Mouse (Mus musculus) cerebellum, adult 2 months (tissue): Measurements from ENCODE around the gene Commd3. TPM values are rescaled to one million over a fixed set of nuclear protein-coding genes. Genes with fewer than 3 reads are reported as not detected.

Source experiments
- DNase-seq, 2 experiments: peaks; one replicate each; pipeline ENCODE4 v3.0.0; 2021
- H3K27ac ChIP-seq: fragments of 200-500 bp; 2 replicates; pipeline ENCODE4 v1.5.1; 2012; ENCODE audit warnings: low read length, control low read depth, inconsistent platforms; ENCODE audit not compliant: insufficient read depth
- H3K27me3 ChIP-seq: fragments of 200-500 bp; 2 replicates; pipeline ENCODE4 v1.6.1; 2012; ENCODE audit warnings: inconsistent platforms, mild to moderate bottlenecking, low read length, moderate library complexity; ENCODE audit not compliant: control insufficient read depth, insufficient read depth
- H3K4me1 ChIP-seq: fragments of 200-500 bp; 2 replicates; pipeline ENCODE4 v1.6.1; 2011; ENCODE audit warnings: low read length; ENCODE audit not compliant: control insufficient read depth, insufficient read depth
- H3K4me3 ChIP-seq: fragments of 200-500 bp; replicated peaks from 2 replicates; pipeline ENCODE3; 2011; ENCODE audit warnings: mild to moderate bottlenecking, low read depth, low read length, control low read depth; ENCODE audit not compliant: insufficient read depth
- CTCF ChIP-seq: fragments of 200-500 bp; IDR thresholded peaks from 2 replicates; pipeline ENCODE4 v1.5.1; 2011; ENCODE audit warnings: low read depth, mild to moderate bottlenecking, control low read depth, low read length, moderate library complexity, borderline replicate concordance; ENCODE audit not compliant: insufficient read depth
- POLR2A ChIP-seq: fragments of 200-500 bp; IDR thresholded peaks from 2 replicates; pipeline ENCODE4 v1.6.1; 2011; ENCODE audit warnings: low read length, control low read depth, borderline replicate concordance; ENCODE audit not compliant: insufficient read depth
- WGBS: fragments of 180-500 bp; shearing (Covaris S2); methylation state at CpG from one replicate; pipeline ENCODE4 v1.1.7; 2018; 5-methylcytosine and 5-hydroxymethylcytosine counted together
- polyA plus RNA-seq: library from polyadenylated mRNA; depleted of rRNA; stranded (reverse); fragments of >200 nt; gene quantifications from 2 replicates; pipeline ENCODE4 v1.2.3, GENCODE M21; 2012

The Commd3 gene
- polyA plus RNA-seq, 1 experiment: 124 TPM

DNA sequence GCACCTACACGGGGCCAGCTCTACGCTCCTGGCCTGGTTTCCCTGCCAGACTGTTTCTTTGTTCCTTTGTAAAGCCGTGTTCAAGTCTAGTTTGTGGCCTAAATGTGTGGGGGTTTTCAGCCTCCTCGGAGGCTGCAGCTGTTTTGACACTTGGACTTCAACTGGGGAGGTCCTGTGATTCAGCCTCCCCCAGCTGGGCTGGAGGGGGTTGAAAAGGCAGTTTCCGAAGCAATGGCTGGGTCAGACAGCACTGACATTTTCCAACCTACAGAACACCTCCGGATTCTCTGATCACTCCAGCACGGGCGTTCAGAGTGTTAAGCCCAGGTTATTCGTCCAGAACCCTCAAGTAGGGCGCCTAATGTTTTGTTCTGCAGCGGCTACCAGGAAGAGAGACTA lies 581 bp downstream of the Commd3 start:
- no peak for DNase-seq
- H3K4me3 ChIP-seq: peak overlapping the region; percentile 79
- no peak for TF ChIP-seq POLR2A
- TF ChIP-seq CTCF: no peak
- no peaks in the 10 kb centered on the region for H3K27me3 ChIP-seq
- WGBS: under 1% methylated on average over 11 of the region's 11 CpGs
- H3K4me1 ChIP-seq: no peaks in the 10 kb centered on the region; the same call in 1 of the 2 replicates
- peak overlapping the region; percentile 89 for H3K27ac ChIP-seq

DNA sequence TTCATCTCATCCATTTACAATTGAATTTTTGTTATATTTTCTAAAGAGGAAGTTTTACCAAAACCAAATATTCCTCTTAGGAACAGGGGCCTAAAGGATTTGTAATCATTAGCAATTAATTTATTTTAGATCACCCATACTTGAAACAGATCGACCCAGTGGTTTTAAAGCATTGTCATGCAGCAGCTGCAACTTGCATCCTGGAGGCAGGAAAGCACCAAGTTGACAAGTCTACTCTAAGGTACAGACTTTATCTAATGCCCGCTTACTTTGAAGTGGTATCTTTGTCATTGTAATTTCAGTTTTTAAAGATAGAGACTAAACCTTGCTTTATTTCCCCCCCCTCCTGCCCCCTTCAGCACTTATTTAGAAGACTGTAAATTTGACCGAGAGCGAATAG lies 1.6 kb downstream of the Commd3 start:
- WGBS: 86% methylated on average over 4 of the region's 4 CpGs
- H3K27me3 ChIP-seq: no peaks in the 10 kb centered on the region
- H3K4me1 ChIP-seq: no peaks in the 10 kb centered on the region; the same call in 1 of the 2 replicates
- H3K27ac ChIP-seq: no peak overlapping the region
- no peak for DNase-seq
- no peak overlapping the region for H3K4me3 ChIP-seq
- no peak for TF ChIP-seq CTCF

DNA sequence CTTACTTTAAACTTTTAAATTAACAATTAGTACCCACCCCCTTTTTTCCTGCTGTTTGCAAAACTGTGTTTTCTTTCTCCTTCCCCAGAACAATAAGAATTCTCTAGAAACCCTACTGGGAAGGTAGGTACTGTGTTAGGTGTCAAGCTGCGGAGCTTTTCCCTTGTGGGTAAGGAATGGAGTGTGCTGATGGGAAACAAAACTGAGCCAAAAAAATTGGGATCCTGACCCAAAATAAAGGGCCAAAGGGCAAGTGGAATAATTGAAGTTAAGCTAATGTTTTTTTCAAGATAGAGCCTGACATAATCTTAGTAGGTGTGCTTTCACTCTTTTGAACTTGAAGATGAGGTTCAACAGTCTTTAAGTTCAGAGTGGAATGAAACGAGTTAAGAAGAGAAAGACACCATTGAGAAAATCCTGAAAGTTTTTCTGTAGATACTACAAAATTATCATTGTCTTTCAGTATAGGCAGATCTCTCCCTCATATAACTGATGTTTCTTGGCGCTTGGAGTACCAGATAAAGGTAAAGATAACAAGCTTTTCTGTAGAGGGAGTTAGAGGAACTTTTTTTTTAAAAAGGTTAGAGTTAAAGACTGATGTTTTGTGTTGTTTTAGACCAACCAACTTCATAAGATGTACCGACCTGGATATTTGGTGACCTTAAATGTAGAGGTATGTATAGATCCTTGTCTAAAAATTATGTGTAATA lies 2.2 kb downstream of the Commd3 start:
- WGBS: 86% methylated on average over 4 of the region's 4 CpGs
- no peak overlapping the region for H3K4me3 ChIP-seq

DNA sequence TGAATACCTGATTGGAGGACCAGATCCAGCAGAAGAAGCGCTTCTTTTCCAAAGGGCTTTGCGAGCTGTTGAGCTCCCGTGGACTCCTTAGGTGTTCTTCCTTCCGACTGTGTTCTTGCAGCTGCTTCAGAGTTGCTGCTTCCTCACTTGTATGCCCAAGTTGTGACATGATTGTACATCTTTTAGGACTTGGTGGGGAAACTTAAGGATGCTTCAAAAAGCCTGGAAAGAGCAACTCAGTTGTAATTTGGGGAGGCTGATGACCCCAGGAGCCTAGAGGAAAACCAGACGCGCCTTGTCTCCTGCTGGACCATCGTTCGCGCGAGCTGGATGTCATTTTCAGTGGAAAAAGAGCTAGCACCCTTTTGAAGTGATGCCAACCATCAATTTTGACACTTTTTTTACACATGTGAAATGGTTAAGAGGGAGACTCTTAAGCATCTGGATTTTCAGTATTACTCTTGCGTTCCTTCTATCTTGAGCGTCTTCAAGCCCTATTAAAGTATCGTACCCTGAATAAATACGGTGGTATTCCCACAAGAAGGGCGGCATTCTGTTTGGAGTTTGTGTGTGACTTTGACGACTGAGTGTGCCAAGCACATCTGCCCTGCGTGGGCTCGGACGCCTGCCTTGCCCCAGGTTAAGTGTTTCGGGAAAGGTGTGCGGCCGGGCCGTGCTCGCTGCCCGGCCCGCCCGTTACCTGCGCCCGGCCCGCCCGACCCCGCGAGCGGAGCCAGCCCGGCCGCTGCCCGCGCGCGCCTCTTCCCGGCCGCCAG lies 3.7 kb downstream of the Commd3 start:
- TF ChIP-seq CTCF (no peak), POLR2A (no peak)
- 16% methylated on average over 42 of the region's 42 CpGs for WGBS
- Histone ChIP-seq H3K4me3 (peak overlapping the region; percentile 69), H3K4me1 (peaks cover 4% of the 10 kb centered on the region; the same call in 1 of the 2 replicates), H3K27ac (peak overlapping the region; percentile 70), H3K27me3 (no peaks in the 10 kb centered on the region)
- DNase-seq: peak in 1 of 2 experiments; percentile 29

More for the DNA sequence above, 2.2 kb downstream of the Commd3 start:
- Histone ChIP-seq H3K27ac (no peak overlapping the region), H3K4me1 (no peaks in the 10 kb centered on the region; the same call in 1 of the 2 replicates), H3K27me3 (no peaks in the 10 kb centered on the region)
- TF ChIP-seq POLR2A (no peak), CTCF (no peak)
- DNase-seq: no peak

DNA sequence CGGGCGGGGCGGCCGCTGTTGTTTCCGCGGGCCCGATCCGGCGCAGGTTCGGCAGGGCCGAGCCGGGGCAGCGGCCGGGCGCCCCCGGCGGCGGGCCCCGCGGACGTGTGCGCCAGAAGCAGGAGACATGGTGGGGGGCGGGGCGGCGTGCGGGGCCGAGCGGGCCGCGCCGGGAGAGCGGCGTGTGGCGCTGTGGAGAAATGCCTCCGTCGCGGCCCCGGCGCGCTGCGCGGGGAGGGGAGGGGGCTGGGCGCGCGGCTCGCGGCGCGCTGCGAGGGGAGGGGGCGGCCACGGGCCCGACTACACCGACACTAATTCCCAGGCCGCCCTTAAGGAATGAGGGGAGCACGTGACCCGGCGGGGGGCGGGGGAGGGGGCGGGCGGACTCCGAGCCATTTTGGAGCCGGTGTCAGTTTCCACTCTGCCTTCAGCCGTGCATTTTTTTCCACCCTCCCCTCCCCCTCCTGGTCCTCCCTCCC lies 4.3 kb downstream of the Commd3 start:
- WGBS: under 1% methylated on average over 35 of the region's 64 CpGs
- 0 out of 2 replicates have a peak, but pooled peaks cover 4% of the 10 kb centered on the region for H3K4me1 ChIP-seq
- no peaks in the 10 kb centered on the region for H3K27me3 ChIP-seq
- TF ChIP-seq POLR2A: no peak
- no peak for TF ChIP-seq CTCF
- peak overlapping the region; percentile 69 for H3K4me3 ChIP-seq
- H3K27ac ChIP-seq: peak overlapping the region; percentile 70; the same call in 1 of the 2 replicates
- DNase-seq: peak; percentile 80 to 81

DNA sequence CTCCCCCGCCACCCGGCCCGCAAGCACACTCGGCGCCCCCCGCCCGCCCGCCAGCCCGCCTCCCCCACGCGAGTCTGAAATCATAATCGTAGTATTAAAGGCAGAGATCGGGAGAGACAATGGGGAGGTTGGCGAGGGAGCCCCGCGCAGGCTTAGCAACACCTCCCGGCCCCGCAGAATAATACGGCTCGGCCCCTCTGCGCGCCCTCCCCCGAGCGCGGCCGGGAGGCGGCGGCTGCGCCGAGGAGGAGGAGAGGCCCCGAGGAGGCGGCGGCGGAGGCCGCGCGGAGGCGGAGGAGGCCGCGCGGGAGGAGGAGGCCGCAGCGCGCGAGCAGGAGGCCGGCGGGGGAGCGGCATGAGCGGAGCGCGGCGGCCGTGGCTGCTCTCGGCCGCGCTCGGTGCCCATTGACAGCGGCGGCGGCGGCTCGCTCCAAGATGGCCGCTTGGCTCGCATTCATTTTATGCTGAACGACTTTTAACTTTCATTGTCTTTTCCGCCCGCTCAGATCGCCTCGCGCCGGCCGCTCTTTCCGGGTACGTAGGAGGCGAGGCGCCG lies 4.8 kb downstream of the Commd3 start, which contains the start of gene Bmi1:
Gene Bmi1, plus strand, starts transcription at position 83 of the 556 bp plus-strand sequence.
- 1% methylated on average over 72 of the region's 77 CpGs for WGBS
- Histone ChIP-seq H3K27me3 (no peaks in the 10 kb centered on the region), H3K4me1 (0 out of 2 replicates have a peak, but pooled peaks cover 4% of the 10 kb centered on the region), H3K4me3 (peak within 1 kb of the TSS; percentile 79), H3K27ac (peak within 1 kb of the TSS; percentile 100)
- TF ChIP-seq POLR2A (no peak), CTCF (no peak)
- DNase-seq: peak; percentile 83 to 84

DNA sequence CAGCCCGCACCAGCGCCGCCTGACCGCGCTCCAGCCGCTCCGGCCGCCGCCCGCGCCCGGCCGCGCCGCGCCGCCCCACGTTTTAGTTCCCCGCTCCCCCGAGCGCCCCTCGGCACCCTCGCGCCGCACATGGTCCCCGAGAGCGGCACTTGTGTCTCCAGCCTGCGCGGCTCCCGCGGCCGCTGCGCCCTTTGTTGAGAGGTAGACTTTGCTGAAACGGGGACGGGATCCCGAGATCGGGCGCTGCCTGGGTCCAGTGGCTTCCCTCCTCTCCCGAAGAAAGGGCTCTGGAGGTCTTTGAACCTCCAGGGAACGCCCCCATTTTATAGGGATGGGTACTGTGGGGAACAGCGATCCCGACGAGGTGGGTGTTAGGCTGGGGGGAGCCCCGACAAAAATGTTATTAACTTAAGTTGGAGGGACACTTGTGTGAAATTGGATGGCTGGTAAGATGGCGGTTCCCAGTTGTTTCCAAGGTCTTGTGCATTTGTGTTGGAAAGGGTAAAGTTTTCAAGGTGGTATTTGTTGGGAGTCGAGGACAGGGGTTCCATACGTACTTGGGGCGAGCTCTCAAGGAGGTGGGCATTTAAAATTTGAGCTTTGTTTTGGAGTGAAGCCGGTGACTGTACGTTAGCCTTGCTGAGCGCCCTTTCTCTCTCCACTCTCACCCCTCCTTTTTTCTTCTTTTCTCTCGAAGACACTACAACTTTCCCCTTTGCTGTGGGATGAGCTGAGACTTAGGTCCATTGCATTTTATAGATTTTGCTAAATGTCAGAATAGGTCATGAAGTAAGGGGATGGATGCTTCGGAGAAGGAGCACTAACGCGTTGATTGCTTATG lies 5.7 kb downstream of the Commd3 start:
- H3K4me1 ChIP-seq: 0 out of 2 replicates have a peak, but pooled peaks cover 4% of the 10 kb centered on the region
- no peaks in the 10 kb centered on the region for H3K27me3 ChIP-seq
- peak; percentile 61 to 78 for DNase-seq
- 12% methylated on average over 55 of the region's 55 CpGs for WGBS
- TF ChIP-seq CTCF (no peak), POLR2A (no peak)
- H3K4me3 ChIP-seq: peak overlapping the region; percentile 79
- H3K27ac ChIP-seq: no peak overlapping the region
